Mouse (Mus musculus): Measurements from ENCODE around the gene Tbr1.

Gene Tbr1

DNA sequence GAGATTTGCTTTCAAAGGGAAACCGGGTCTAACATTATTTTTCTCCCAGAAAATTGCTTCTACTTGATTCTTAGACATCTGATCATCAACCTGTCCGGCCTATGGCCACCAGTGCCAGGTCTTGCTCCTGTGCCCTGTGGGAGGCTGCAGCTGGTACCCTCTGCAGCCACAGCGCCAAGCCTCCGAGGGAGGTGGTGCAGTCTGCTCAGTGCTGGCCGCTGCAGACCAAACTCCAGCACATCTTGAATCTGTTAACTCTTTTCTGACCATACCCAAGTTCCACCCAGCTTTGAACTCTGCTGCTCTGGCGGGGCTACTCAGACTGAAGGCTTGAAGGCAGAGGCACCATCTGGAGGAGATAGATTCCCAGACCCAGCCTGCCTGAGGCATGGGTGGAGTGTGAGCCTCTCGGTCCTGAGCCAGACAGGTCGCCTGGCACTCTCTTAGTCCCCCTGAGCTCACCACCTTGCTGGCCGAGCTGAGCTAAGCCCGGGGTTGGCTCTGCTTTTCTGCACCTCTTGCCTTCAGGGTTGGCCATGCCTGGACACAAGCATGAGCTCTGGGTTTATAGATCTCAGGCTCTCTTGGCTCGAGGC, at the start of gene Tbr1:
Gene Tbr1 (plus strand): TSS at position 275 of the 596 bp plus-strand sequence.
- peak; percentile 70 to 72 for DNase-seq

DNA sequence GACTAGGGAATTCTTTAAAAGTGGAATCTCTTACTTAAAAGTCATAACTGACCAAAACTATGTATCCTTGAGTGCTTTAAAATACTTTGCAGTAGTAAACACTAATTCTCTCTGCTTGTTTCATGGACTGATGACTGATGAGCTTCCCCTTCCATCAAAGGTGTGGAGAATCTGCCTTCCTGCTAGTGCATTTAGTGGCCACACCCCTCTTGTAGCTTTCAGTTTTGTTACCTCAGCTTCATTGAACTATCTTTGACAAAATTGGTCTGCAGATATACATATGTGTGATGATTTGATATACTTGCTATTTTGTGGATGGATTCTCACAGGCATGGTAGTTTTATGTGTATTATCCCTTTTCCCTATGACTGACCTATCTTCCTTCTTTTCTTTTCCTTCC, 47.7 kb upstream of the Tbr1 start:
- DNase-seq, result no peak

- no peak for DNase-seq
These were observed 43.4 kb upstream of the Tbr1 start for GRCm38 (mm10) chr2:61759234-61759855.

GRCm38 (mm10) chr2:61760044-61760443, 42.7 kb upstream of the Tbr1 start:
- no peak for DNase-seq

- no peak for DNase-seq
These were observed 38.1 kb upstream of the Tbr1 start for GRCm38 (mm10) chr2:61764470-61765105.

DNA sequence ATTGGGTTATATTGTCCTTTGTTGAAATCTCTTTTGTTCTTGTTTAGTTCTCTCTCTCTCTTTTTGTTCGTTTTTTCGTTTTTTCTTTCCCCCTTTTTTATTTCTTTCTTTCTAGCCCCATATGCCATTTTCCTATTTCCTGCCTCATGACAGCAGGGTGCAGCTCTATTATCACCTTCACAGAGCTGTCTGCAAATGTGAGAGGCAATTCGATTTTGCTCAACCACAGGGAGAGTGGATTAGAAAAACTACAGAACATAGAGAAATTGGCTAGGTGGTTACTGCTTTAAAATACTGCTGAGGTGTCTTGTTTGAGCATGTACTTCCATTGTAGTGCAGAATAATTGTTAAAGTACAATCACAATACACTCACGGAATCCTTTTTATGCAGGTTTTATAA, 37.2 kb upstream of the Tbr1 start:
- peak in 1 of 2 experiments; percentile 21 for DNase-seq

GRCm38 (mm10) chr2:61780794-61781193, 21.9 kb upstream of the Tbr1 start:
- no peak for DNase-seq

DNA sequence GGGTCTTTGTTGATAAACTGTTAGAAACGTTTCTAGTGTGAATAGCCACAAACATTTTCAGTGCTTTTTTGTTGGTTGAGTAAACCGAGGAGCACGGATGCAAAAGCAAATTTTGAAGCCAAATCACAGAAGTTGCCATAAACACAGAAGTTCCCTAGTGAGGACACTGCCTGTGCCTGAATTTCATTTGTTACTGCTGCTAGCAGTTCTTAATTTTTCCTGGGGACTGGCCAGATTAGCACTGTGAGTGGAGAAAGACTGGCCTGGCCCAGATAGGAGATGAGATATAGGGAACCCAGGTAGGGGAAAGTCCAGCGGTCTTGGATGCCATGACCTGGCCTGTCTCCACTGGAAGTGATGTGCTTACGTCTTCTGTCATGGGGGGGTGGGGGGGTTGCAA, 7.8 kb upstream of the Tbr1 start:
- no peak for DNase-seq

- DNase-seq, result no peak
These were observed 4.7 kb upstream of the Tbr1 start for GRCm38 (mm10) chr2:61798048-61798447.

GRCm38 (mm10) chr2:61803443-61804367, 975 bp downstream of the Tbr1 start:
- DNase-seq, result peak; percentile 51 to 58

GRCm38 (mm10) chr2:61804382-61804840, 1.7 kb downstream of the Tbr1 start:
- peak; percentile 31 to 38 for DNase-seq

DNA sequence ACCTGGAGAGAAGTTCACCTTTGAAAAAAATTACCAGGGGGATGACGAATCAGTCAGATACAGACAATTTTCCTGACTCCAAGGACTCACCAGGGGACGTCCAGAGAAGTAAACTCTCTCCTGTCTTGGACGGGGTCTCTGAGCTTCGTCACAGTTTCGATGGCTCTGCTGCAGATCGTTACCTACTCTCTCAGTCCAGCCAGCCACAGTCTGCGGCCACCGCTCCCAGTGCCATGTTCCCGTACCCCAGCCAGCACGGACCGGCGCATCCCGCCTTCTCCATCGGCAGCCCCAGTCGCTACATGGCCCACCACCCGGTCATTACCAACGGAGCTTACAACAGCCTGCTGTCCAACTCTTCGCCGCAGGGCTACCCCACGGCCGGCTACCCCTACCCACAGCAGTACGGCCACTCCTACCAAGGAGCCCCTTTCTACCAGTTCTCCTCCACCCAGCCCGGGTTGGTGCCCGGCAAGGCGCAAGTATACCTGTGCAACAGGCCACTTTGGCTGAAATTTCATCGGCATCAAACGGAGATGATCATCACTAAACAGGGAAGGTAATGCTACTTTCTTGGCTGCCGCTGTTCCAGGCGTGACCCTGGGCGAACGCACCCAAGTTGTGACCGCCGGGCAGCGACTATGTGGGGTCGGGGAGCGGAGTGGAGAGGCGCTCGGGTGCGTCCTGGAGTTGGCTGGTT, 2.3 kb downstream of the Tbr1 start:
- DNase-seq, result peak; percentile 46 to 64

- DNase-seq, result peak in 1 of 2 experiments; percentile 60
These were observed 3.0 kb downstream of the Tbr1 start for GRCm38 (mm10) chr2:61805541-61806345.

DNA sequence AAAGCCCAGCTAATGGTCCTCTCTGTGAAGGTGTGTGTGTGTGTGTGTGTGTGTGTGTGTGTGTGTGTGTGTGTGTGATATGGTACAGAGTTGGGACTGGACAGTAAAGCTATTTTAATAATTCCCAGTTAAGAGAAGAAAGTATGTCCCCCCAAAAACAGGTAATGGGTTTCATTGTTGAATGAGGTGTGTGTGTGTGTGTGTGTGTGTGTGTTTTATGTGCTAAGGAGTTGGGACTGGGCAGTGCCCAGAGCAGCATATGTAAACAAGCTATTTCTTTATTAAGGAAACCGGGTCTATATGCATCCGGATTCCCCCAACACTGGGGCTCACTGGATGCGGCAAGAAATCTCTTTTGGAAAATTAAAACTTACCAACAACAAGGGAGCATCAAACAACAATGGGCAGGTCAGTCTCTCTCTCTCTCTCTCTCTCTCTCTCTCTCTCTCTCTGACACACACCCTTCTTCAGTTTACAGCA, 3.7 kb downstream of the Tbr1 start:
- no peak for DNase-seq

GRCm38 (mm10) chr2:61807151-61807550, 4.4 kb downstream of the Tbr1 start:
- peak; percentile 56 to 59 for DNase-seq

DNA sequence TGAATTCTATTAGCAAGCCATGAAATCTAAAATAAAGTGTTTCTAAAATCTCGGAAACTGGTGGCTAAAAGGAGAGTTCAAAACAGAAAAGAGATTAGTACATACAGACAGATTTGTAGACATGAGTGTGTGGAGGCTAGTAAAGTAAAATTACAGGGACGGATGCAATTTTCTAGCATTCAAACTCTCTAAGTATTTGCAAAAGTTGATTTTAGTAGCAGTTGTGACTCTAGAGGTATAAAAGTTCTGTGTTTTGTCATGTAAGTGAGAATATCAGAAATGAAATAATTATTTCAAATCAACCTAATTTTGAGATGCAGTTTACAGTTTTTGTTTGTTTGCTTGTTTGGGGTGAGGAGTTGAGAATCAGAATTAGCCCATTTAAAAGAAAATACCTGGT, 5.1 kb downstream of the Tbr1 start:
- DNase-seq, result no peak

- no peak for DNase-seq
These were observed 6.0 kb downstream of the Tbr1 start for GRCm38 (mm10) chr2:61808776-61809175.

- no peak for DNase-seq
These were observed 6.7 kb downstream of the Tbr1 start for GRCm38 (mm10) chr2:61809381-61809780.

DNA sequence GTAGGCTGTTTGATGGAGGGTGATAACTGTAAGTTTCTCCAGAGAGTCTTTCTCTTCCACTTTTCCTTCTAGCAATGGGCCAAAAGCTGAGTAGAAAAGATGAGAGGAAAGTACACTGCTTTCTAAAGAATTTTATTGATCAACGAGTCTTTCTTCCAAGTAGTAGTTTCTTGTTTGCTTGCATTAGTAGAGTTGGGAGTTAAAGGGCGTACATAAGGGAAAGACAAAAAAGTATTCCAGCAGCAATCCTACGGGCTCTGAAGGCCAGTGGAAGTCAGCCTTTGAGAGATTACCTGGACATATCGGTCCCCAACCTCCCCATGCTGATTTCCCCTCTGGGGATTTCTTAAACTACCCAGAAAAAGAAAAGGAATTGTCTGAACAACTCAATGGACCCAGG, 8.0 kb downstream of the Tbr1 start:
- no peak for DNase-seq

GRCm38 (mm10) chr2:61811163-61811506, 8.4 kb downstream of the Tbr1 start:
- DNase-seq, result no peak

All from cerebellum, postnatal 25 days (tissue).